Mouse (Mus musculus): ENCODE measurements around the gene Scp2d1. TPM values are rescaled to one million over a fixed set of nuclear protein-coding genes. Genes with fewer than 3 reads are reported as not detected.
"Not testable (repeated sequence)": the region's sequence is repeated elsewhere in the genome, so short reads cannot be mapped to it uniquely, and the experiment has no call there.

The Scp2d1 gene
- not detected in 2 replicates for polyA plus RNA-seq (2014; fragmentation: Nextera tagmentation; extraction: Ambion mirVana)

DNA sequence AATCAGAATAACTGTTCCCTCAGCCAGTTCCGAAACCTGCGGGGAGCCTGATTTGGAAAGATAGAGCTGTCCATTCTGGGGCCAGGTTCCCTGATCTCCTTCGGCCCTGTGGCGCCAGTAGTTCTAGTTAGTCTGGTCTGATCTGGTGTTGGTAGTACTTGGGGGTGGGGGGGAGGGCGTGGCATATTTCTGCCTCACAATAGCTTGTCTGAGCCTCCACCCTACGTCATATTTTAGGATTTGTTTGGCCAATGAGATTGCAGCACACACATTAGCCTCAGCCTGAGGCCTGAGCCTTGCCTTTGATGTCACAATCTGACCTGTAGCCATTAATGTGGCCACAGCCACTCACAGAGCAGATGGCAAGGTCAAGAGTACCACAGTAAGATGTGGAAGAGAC lies at the start of gene Scp2d1:
Scp2d1 (plus strand) TSS at position 301 of the 400 bp plus-strand sequence.
- 76% methylated on average over 6 of the region's 6 CpGs for WGBS
- ATAC-seq (ENCODE audit: insufficient number of reproducible peaks, insufficient read depth, low FRiP score, low read depth): not testable (repeated sequence)

DNA sequence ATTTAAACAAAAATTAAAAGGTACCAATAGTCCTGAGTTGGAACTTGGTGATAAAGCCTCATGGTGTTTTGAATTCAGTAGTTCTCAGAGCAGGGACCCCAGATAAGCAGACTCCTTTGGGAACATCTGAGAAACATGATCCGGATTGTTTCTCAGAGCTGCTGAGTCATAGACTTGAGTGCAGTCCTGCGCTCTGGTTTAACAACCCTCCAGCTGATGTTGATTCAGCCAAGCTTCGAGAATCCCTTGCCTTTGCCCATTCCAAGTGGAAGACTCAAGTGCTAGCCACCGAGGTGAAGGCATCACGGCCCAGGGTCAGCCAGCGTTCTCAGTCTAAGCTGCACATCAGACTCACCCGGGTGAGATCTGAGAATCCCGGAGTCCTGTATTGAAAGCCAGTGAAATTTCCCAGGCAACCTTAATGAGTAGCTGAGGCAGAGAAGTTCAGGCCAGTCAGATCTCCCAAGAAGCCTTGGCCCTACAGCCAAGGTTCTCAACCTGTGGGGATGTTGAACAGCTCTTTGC lies 48.8 kb upstream of the Scp2d1 start:
- WGBS: 51% methylated on average over 8 of the region's 8 CpGs
- Histone ChIP-seq H3K9me3 (ENCODE audit: control insufficient read depth, low read length) (no peaks in the 10 kb centered on the region), H3K27ac (replicated peaks in 1 of 2; ENCODE audit: control insufficient read depth in 1 of 2, insufficient read depth in 1 of 2, low read depth in 2 of 2, low read length in 2 of 2) (no peak overlapping the region), H3K4me3 (ENCODE audit: control insufficient read depth in 1 of 2, insufficient read depth in 1 of 2, low read depth in 1 of 2, low read length in 2 of 2) (no peak overlapping the region), H3K9ac (ENCODE audit: low read length) (no peak overlapping the region), H3K27me3 (ENCODE audit: control insufficient read depth, insufficient read depth, low read length) (no peaks in the 10 kb centered on the region), H3K36me3 (ENCODE audit: control insufficient read depth, insufficient read depth, low read length) (no peaks in the 10 kb centered on the region), H3K4me1 (ENCODE audit: control insufficient read depth in 2 of 2, insufficient read depth in 2 of 2, low read length in 2 of 2) (peaks cover 3% of the 10 kb centered on the region in 2 experiments; a peak in 3 of 4 replicates), H3K4me2 (ENCODE audit: low read length) (no peak overlapping the region)
- ATAC-seq (ENCODE audit: insufficient number of reproducible peaks, insufficient read depth, low FRiP score, low read depth): no peak

More for the DNA sequence above, at the start of gene Scp2d1:
- H3K27me3 ChIP-seq (ENCODE audit: control insufficient read depth, insufficient read depth, low read length); H3K36me3 ChIP-seq (ENCODE audit: control insufficient read depth, insufficient read depth, low read length); H3K27ac ChIP-seq (replicated peaks in 1 of 2; ENCODE audit: control insufficient read depth in 1 of 2, insufficient read depth in 1 of 2, low read depth in 2 of 2, low read length in 2 of 2); H3K9me3 ChIP-seq (ENCODE audit: control insufficient read depth, low read length); H3K4me2 ChIP-seq (ENCODE audit: low read length); H3K9ac ChIP-seq (ENCODE audit: low read length); H3K4me3 ChIP-seq (ENCODE audit: control insufficient read depth in 1 of 2, insufficient read depth in 1 of 2, low read depth in 1 of 2, low read length in 2 of 2); H3K4me1 ChIP-seq (ENCODE audit: control insufficient read depth in 2 of 2, insufficient read depth in 2 of 2, low read length in 2 of 2): not testable (repeated sequence)

DNA sequence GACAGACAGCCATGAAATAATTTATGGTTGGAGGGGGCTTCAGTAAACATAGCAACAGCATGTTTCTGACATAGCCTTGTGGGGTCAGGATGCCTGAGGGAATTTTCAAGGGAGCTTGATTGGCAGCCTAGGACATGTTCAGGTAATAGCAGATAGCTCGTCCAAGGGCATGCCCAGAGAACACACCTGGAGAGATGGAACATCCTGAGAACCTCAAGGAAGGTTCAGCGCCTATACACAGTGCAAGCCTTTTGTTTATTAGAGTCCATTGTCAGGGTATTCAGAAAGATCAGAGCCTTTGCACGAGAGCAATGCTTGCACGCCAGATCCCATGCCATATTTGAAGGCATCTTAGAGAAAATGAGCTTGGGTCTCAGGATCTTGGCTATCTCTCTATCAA lies 47.8 kb upstream of the Scp2d1 start:
- no peak overlapping the region for H3K4me2 ChIP-seq (ENCODE audit: low read length)
- H3K4me1 ChIP-seq (ENCODE audit: control insufficient read depth in 2 of 2, insufficient read depth in 2 of 2, low read length in 2 of 2): peaks cover 0 to 3% of the 10 kb centered on the region in 2 experiments; a peak in 2 of 4 replicates
- no peak overlapping the region for H3K9ac ChIP-seq (ENCODE audit: low read length)
- no peak overlapping the region for H3K27ac ChIP-seq (replicated peaks in 1 of 2; ENCODE audit: control insufficient read depth in 1 of 2, insufficient read depth in 1 of 2, low read depth in 2 of 2, low read length in 2 of 2)
- H3K27me3 ChIP-seq (ENCODE audit: control insufficient read depth, insufficient read depth, low read length): no peaks in the 10 kb centered on the region
- ATAC-seq (ENCODE audit: insufficient number of reproducible peaks, insufficient read depth, low FRiP score, low read depth): no peak
- no peaks in the 10 kb centered on the region for H3K36me3 ChIP-seq (ENCODE audit: control insufficient read depth, insufficient read depth, low read length)
- no peak overlapping the region for H3K4me3 ChIP-seq (ENCODE audit: control insufficient read depth in 1 of 2, insufficient read depth in 1 of 2, low read depth in 1 of 2, low read length in 2 of 2)
- 91% methylated on average over 4 of the region's 4 CpGs for whole genome bisulfite sequencing
- H3K9me3 ChIP-seq (ENCODE audit: control insufficient read depth, low read length): no peaks in the 10 kb centered on the region

DNA sequence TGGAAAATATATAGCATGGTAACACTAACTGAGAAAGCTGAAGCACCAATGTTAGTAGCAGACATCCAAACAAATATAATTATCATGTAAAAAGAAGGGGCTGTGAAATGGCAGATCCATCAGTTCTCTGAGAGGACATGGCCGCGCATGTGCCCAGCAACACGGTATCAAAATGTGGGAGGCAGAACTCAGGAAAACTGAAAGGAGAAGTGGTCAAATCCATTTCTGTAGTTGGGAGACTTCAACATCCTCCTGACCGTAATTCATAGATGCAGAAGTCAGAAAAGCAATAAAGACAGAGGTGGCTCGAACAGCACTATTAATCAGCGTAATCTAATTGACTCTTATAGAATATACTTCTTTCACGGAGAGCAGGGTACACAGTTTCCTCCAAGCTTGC lies 44.2 kb upstream of the Scp2d1 start:
- Histone ChIP-seq H3K9me3 (ENCODE audit: control insufficient read depth, low read length) (no peaks in the 10 kb centered on the region), H3K27me3 (ENCODE audit: control insufficient read depth, insufficient read depth, low read length) (no peaks in the 10 kb centered on the region), H3K4me3 (ENCODE audit: control insufficient read depth in 1 of 2, insufficient read depth in 1 of 2, low read depth in 1 of 2, low read length in 2 of 2) (no peak overlapping the region), H3K4me2 (ENCODE audit: low read length) (no peak overlapping the region), H3K9ac (ENCODE audit: low read length) (no peak overlapping the region), H3K4me1 (ENCODE audit: control insufficient read depth in 2 of 2, insufficient read depth in 2 of 2, low read length in 2 of 2) (peaks cover 0 to 3% of the 10 kb centered on the region in 2 experiments; a peak in 2 of 4 replicates), H3K36me3 (ENCODE audit: control insufficient read depth, insufficient read depth, low read length) (no peaks in the 10 kb centered on the region), H3K27ac (replicated peaks in 1 of 2; ENCODE audit: control insufficient read depth in 1 of 2, insufficient read depth in 1 of 2, low read depth in 2 of 2, low read length in 2 of 2) (no peak overlapping the region)
- WGBS: 90% methylated on average over 7 of the region's 7 CpGs
- no peak for ATAC-seq (ENCODE audit: insufficient number of reproducible peaks, insufficient read depth, low FRiP score, low read depth)

DNA sequence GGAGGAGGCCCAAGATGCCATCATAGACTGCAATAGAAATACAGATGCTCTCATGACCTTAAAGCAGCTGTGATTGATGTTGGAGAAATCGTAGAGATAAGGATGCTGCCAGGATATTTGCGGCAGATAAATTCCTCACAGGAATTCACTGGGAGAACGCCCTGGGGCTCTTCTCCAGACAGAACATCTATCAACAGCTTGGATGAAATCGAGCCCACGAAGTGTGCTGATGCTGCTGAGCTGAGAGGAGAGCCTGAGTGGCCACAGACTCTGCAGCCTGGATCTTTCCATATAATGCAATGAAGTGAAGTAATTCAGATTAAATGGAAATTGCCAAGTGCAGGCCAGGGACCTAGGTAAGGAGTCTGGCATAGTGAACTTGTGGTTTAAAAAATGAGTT lies 42.7 kb upstream of the Scp2d1 start:
- H3K27me3 ChIP-seq (ENCODE audit: control insufficient read depth, insufficient read depth, low read length): no peaks in the 10 kb centered on the region
- no peak overlapping the region for H3K4me2 ChIP-seq (ENCODE audit: low read length)
- H3K27ac ChIP-seq (replicated peaks in 1 of 2; ENCODE audit: control insufficient read depth in 1 of 2, insufficient read depth in 1 of 2, low read depth in 2 of 2, low read length in 2 of 2): no peak overlapping the region
- H3K36me3 ChIP-seq (ENCODE audit: control insufficient read depth, insufficient read depth, low read length): no peaks in the 10 kb centered on the region
- no peaks in the 10 kb centered on the region for H3K4me1 ChIP-seq (ENCODE audit: control insufficient read depth in 2 of 2, insufficient read depth in 2 of 2, low read length in 2 of 2)
- no peak for ATAC-seq (ENCODE audit: insufficient number of reproducible peaks, insufficient read depth, low FRiP score, low read depth)
- 26% methylated on average over 5 of the region's 5 CpGs for WGBS
- H3K9ac ChIP-seq (ENCODE audit: low read length): no peak overlapping the region
- H3K9me3 ChIP-seq (ENCODE audit: control insufficient read depth, low read length): no peaks in the 10 kb centered on the region
- H3K4me3 ChIP-seq (ENCODE audit: control insufficient read depth in 1 of 2, insufficient read depth in 1 of 2, low read depth in 1 of 2, low read length in 2 of 2): no peak overlapping the region

DNA sequence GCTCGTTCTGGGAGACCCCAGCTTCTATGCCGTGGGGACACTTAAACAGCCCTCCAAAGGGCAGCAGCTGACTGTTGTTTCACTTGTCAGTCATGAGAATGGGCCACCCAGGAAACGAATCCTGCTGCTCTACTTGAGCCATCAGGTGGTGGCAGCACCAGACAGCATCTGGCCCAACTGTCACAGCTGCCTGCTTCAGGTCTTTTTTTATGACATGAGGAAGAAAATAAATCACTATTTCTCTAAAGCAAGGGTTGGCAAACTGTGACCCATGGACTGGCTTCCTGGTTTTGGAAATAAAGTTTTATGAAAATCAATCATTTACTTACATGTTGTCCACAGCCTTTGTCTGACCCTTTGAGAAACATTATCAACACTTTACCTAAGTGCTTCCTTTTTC lies 41.6 kb upstream of the Scp2d1 start:
- Histone ChIP-seq H3K9me3 (ENCODE audit: control insufficient read depth, low read length) (no peaks in the 10 kb centered on the region), H3K4me1 (ENCODE audit: control insufficient read depth in 2 of 2, insufficient read depth in 2 of 2, low read length in 2 of 2) (no peaks in the 10 kb centered on the region), H3K9ac (ENCODE audit: low read length) (no peak overlapping the region), H3K27me3 (ENCODE audit: control insufficient read depth, insufficient read depth, low read length) (no peaks in the 10 kb centered on the region), H3K36me3 (ENCODE audit: control insufficient read depth, insufficient read depth, low read length) (no peaks in the 10 kb centered on the region), H3K4me3 (ENCODE audit: control insufficient read depth in 1 of 2, insufficient read depth in 1 of 2, low read depth in 1 of 2, low read length in 2 of 2) (no peak overlapping the region), H3K4me2 (ENCODE audit: low read length) (no peak overlapping the region), H3K27ac (replicated peaks in 1 of 2; ENCODE audit: control insufficient read depth in 1 of 2, insufficient read depth in 1 of 2, low read depth in 2 of 2, low read length in 2 of 2) (no peak overlapping the region)
- WGBS: 59% methylated on average over 3 of the region's 3 CpGs
- no peak for ATAC-seq (ENCODE audit: insufficient number of reproducible peaks, insufficient read depth, low FRiP score, low read depth)

DNA sequence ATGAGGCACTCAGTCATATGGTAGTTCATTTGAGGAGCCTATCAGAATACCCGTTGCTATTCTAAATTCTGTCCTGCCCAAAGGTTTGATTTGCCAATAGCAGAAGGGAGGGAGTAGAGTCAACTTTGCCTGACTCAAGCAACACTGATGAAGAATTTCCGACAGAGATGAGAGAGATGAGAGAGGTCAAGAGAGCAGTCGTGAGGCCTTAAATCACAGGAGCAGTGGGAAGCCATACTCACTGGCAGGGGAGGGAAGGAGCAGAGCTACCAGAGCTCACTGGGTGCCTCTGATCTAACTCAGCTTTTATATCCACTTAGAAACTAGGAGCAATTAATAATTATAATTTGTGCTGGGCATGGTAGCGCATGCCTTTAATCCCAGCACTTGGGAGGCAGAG lies 41.0 kb upstream of the Scp2d1 start:
- H3K27me3 ChIP-seq (ENCODE audit: control insufficient read depth, insufficient read depth, low read length): no peaks in the 10 kb centered on the region
- H3K4me2 ChIP-seq (ENCODE audit: low read length): no peak overlapping the region
- no peak overlapping the region for H3K9ac ChIP-seq (ENCODE audit: low read length)
- no peak overlapping the region for H3K4me3 ChIP-seq (ENCODE audit: control insufficient read depth in 1 of 2, insufficient read depth in 1 of 2, low read depth in 1 of 2, low read length in 2 of 2)
- ATAC-seq (ENCODE audit: insufficient number of reproducible peaks, insufficient read depth, low FRiP score, low read depth): no peak
- no peaks in the 10 kb centered on the region for H3K4me1 ChIP-seq (ENCODE audit: control insufficient read depth in 2 of 2, insufficient read depth in 2 of 2, low read length in 2 of 2)
- no peak overlapping the region for H3K27ac ChIP-seq (replicated peaks in 1 of 2; ENCODE audit: control insufficient read depth in 1 of 2, insufficient read depth in 1 of 2, low read depth in 2 of 2, low read length in 2 of 2)
- WGBS: 58% methylated on average over 4 of the region's 4 CpGs
- H3K36me3 ChIP-seq (ENCODE audit: control insufficient read depth, insufficient read depth, low read length): no peaks in the 10 kb centered on the region
- H3K9me3 ChIP-seq (ENCODE audit: control insufficient read depth, low read length): no peaks in the 10 kb centered on the region

DNA sequence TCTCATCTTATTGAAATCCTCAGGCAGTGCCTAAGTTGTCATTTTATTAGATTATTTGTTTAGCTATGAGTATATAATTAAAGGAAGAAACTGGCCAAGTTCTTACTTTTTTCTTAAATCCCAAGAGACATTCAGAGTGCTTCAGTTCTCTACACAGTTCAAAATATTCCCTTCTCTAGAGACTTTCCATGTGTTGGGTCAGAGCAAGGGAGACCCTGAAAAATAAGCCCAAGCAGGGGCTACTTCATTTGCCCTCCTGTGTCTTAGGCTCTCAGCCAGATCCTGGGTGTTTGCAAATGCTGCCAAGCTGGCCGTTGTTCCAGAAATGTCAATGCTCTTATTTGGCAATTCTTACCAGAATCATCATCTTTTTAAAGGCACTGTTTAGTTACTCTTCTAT lies 40.3 kb upstream of the Scp2d1 start:
- no peaks in the 10 kb centered on the region for H3K9me3 ChIP-seq (ENCODE audit: control insufficient read depth, low read length)
- no peak overlapping the region for H3K4me2 ChIP-seq (ENCODE audit: low read length)
- no peak overlapping the region for H3K4me3 ChIP-seq (ENCODE audit: control insufficient read depth in 1 of 2, insufficient read depth in 1 of 2, low read depth in 1 of 2, low read length in 2 of 2)
- WGBS: 81% methylated on average over 1 of the region's 1 CpGs
- H3K9ac ChIP-seq (ENCODE audit: low read length): no peak overlapping the region
- H3K27ac ChIP-seq (replicated peaks in 1 of 2; ENCODE audit: control insufficient read depth in 1 of 2, insufficient read depth in 1 of 2, low read depth in 2 of 2, low read length in 2 of 2): no peak overlapping the region
- H3K4me1 ChIP-seq (ENCODE audit: control insufficient read depth in 2 of 2, insufficient read depth in 2 of 2, low read length in 2 of 2): no peaks in the 10 kb centered on the region
- no peak for ATAC-seq (ENCODE audit: insufficient number of reproducible peaks, insufficient read depth, low FRiP score, low read depth)
- H3K27me3 ChIP-seq (ENCODE audit: control insufficient read depth, insufficient read depth, low read length): no peaks in the 10 kb centered on the region
- no peaks in the 10 kb centered on the region for H3K36me3 ChIP-seq (ENCODE audit: control insufficient read depth, insufficient read depth, low read length)
